Mouse (Mus musculus): Measurements from ENCODE around the gene Rpe65.

GRCm38 (mm10) chr3:159598875-159599274, at the start of gene Rpe65:
- TF ChIP-seq CTCF (IDR thresholded peaks at IDR 0.05; ENCODE audit: low read depth) (no peak), EP300 (IDR thresholded peaks at IDR 0.05; ENCODE audit: low read depth) (no peak)

Measured in liver, embryonic 14.5 days (tissue).